Mouse (Mus musculus) bone marrow, adult 2 months (tissue): ENCODE results near the gene Borcs6.

ENCODE experiments used
- CTCF ChIP-seq: fragments of 200-500 bp; IDR thresholded peaks from 2 replicates; pipeline ENCODE4 v1.5.1; 2011; ENCODE audit warnings: low read length, control low read depth; ENCODE audit not compliant: control insufficient read depth, insufficient read depth
- POLR2A ChIP-seq: fragments of 200-500 bp; IDR thresholded peaks from 2 replicates; pipeline ENCODE4 v1.6.1; 2011; ENCODE audit warnings: low read depth, mild to moderate bottlenecking, control low read depth, low read length, borderline replicate concordance; ENCODE audit not compliant: control insufficient read depth

DNA sequence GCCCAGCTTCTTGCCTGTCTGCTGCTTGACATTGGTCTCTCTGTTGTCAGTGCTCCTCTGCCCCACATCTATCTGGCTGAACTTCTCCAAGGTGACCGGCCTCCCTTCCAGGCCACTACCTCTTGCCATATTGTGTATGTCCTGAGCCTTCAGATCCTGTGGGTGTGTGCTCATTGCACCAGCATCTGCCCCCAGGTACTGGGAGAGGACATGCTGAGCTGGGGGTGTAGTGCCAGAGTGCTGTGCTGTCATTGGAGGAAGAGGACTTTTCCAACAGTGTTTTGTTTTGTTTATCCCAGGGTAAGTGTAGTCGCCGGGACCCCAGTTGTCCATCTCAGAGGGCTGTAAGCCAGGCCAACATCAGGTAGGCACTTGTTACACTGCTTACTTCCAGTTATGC is 24.9 kb upstream of the Borcs6 start:
- no peak for TF ChIP-seq CTCF
- no peak for TF ChIP-seq POLR2A
